Mouse (Mus musculus): ENCODE results near the gene Txnl4b. TPM values are rescaled to one million over a fixed set of nuclear protein-coding genes. Genes with fewer than 3 reads are reported as not detected.

Gene Txnl4b
- polyA plus RNA-seq, 1 experiment from 2014 or later: 11.8 TPM

- no peak overlapping the region for H3K27ac ChIP-seq
- ATAC-seq (ENCODE audit: low read depth): no peak
- no peak for DNase-seq
- H3K27me3 ChIP-seq: no peaks in the 10 kb centered on the region
- no peaks in the 10 kb centered on the region for H3K9me3 ChIP-seq (replicated peaks)
- no peak overlapping the region; the same call in 1 of the 2 replicates for H3K9ac ChIP-seq
- no peak overlapping the region for H3K4me3 ChIP-seq (replicated peaks)
- WGBS (ENCODE audit: insufficient replicate concordance): 48% methylated on average over 4 of the region's 4 CpGs
- H3K36me3 ChIP-seq: peaks cover 6% of the 10 kb centered on the region; the same call in 1 of the 2 replicates
- no peaks in the 10 kb centered on the region for H3K4me1 ChIP-seq (replicated peaks)
- H3K4me2 ChIP-seq: no peak overlapping the region
Measured at GRCm38 (mm10) chr8:109576311-109576710, 10.6 kb downstream of the Txnl4b start.

GRCm38 (mm10) chr8:109578900-109579301, 13.2 kb downstream of the Txnl4b start, which contains the start of gene Hp:
Gene Hp (minus strand): TSS chr8:109579172.
- ATAC-seq (ENCODE audit: low read depth): peak; percentile 49; the same call in 1 of the 2 replicates
- Histone ChIP-seq H3K4me3 (replicated peaks) (no peak within 1 kb of the TSS), H3K9ac (no peak within 1 kb of the TSS), H3K9me3 (replicated peaks) (no peaks in the 10 kb centered on the region), H3K27me3 (no peaks in the 10 kb centered on the region), H3K4me1 (replicated peaks) (no peaks in the 10 kb centered on the region), H3K4me2 (no peak within 1 kb of the TSS), H3K27ac (no peak within 1 kb of the TSS), H3K36me3 (no peaks in the 10 kb centered on the region)
- 42% methylated on average over 8 of the region's 8 CpGs for WGBS (ENCODE audit: insufficient replicate concordance)
- DNase-seq: no peak

- no peaks in the 10 kb centered on the region for H3K27me3 ChIP-seq
- H3K27ac ChIP-seq: no peak overlapping the region
- DNase-seq: no peak
- ATAC-seq (ENCODE audit: low read depth): no peak
- H3K9ac ChIP-seq: no peak overlapping the region
- WGBS (ENCODE audit: insufficient replicate concordance): 64% methylated on average over 4 of the region's 4 CpGs
- no peaks in the 10 kb centered on the region for H3K9me3 ChIP-seq (replicated peaks)
- no peaks in the 10 kb centered on the region for H3K36me3 ChIP-seq
- no peak overlapping the region for H3K4me2 ChIP-seq
- no peak overlapping the region for H3K4me3 ChIP-seq (replicated peaks)
- 0 out of 2 replicates have a peak, but pooled peaks cover 3% of the 10 kb centered on the region for H3K4me1 ChIP-seq (replicated peaks)
Measured at GRCm38 (mm10) chr8:109584293-109584692, 18.6 kb downstream of the Txnl4b start.

GRCm38 (mm10) chr8:109584830-109585229, 19.1 kb downstream of the Txnl4b start:
- H3K9ac ChIP-seq: no peak overlapping the region
- WGBS (ENCODE audit: insufficient replicate concordance): 48% methylated on average over 3 of the region's 3 CpGs
- H3K9me3 ChIP-seq (replicated peaks): no peaks in the 10 kb centered on the region
- no peak overlapping the region for H3K4me3 ChIP-seq (replicated peaks)
- no peaks in the 10 kb centered on the region for H3K36me3 ChIP-seq
- no peak overlapping the region for H3K4me2 ChIP-seq
- DNase-seq: no peak
- H3K4me1 ChIP-seq (replicated peaks): 0 out of 2 replicates have a peak, but pooled peaks cover 3% of the 10 kb centered on the region
- no peaks in the 10 kb centered on the region for H3K27me3 ChIP-seq
- peak; percentile 26; the same call in 1 of the 2 replicates for ATAC-seq (ENCODE audit: low read depth)
- H3K27ac ChIP-seq: peak overlapping the region; percentile 39; the same call in 1 of the 2 replicates

DNA sequence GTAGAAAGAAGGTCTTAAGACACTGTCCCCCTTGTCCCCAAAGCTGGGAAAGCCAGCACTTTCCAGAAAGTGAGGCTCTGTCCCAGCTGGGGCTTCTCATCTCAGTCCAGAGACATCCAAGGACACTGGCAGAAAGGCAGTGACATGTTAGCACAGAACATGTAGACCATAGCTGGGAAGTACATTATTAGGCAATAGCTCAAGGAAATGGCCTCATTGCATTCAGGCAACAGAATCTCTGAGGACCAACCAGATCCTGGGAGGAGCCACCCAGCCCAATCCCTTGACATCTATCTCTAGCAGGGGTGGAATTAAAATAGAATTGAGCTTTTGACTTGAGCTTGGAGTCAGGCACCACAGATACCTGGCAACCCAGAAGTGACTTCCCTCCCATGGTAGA, 20.0 kb downstream of the Txnl4b start:
- no peaks in the 10 kb centered on the region for H3K9me3 ChIP-seq (replicated peaks)
- H3K27ac ChIP-seq: no peak overlapping the region
- H3K4me2 ChIP-seq: no peak overlapping the region
- H3K9ac ChIP-seq: no peak overlapping the region
- no peaks in the 10 kb centered on the region for H3K27me3 ChIP-seq
- no peaks in the 10 kb centered on the region for H3K36me3 ChIP-seq
- ATAC-seq (ENCODE audit: low read depth) (no peak), DNase-seq (no peak)
- 0 out of 2 replicates have a peak, but pooled peaks cover 3% of the 10 kb centered on the region for H3K4me1 ChIP-seq (replicated peaks)
- H3K4me3 ChIP-seq (replicated peaks): no peak overlapping the region

DNA sequence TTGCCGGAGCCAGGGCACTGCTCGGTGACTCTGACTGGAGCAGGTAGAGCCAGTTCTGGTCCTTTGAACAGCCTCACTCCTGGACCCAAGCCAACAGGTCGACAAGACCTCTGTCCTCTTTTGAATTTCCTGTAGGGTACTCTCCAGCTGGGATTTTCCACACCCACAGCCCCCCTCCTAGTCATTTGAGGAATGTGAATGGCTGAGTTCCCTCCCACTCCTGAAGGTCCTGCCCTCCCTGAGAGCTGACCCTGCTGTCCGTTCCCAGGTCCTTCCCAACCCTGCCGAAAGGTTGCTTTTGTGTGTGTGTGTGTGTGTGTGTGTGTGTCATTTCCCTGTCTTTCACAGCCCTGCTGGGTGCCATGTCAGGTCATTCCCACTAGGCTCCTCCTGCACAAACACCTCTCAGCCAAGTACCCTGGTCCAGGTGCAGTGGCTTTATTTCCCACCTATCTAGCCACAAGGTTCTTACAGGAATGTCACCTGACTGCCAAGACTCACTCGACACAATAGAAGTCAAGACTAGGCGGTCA, 21.3 kb downstream of the Txnl4b start:
- Histone ChIP-seq H3K4me2 (no peak overlapping the region), H3K27ac (no peak overlapping the region), H3K36me3 (peaks cover 5% of the 10 kb centered on the region), H3K9ac (no peak overlapping the region), H3K4me1 (replicated peaks) (0 out of 2 replicates have a peak, but pooled peaks cover 4% of the 10 kb centered on the region), H3K27me3 (no peaks in the 10 kb centered on the region), H3K4me3 (replicated peaks) (no peak overlapping the region), H3K9me3 (replicated peaks) (no peaks in the 10 kb centered on the region)
- ATAC-seq (ENCODE audit: low read depth) (peak; percentile 61), DNase-seq (no peak)
- WGBS (ENCODE audit: insufficient replicate concordance): 53% methylated on average over 7 of the region's 7 CpGs

GRCm38 (mm10) chr8:109590901-109591300, 25.2 kb downstream of the Txnl4b start:
- DNase-seq: no peak
- Histone ChIP-seq H3K9ac (no peak overlapping the region), H3K4me3 (replicated peaks) (no peak overlapping the region), H3K27ac (no peak overlapping the region), H3K27me3 (no peaks in the 10 kb centered on the region), H3K36me3 (peaks cover 38% of the 10 kb centered on the region), H3K4me1 (replicated peaks) (0 out of 2 replicates have a peak, but pooled peaks cover 4% of the 10 kb centered on the region), H3K9me3 (replicated peaks) (no peaks in the 10 kb centered on the region), H3K4me2 (no peak overlapping the region)
- 83% methylated on average over 9 of the region's 9 CpGs for WGBS (ENCODE audit: insufficient replicate concordance)
- ATAC-seq (ENCODE audit: low read depth): no peak

GRCm38 (mm10) chr8:109591367-109591766, 25.7 kb downstream of the Txnl4b start:
- H3K27ac ChIP-seq: no peak overlapping the region
- DNase-seq: no peak
- H3K9me3 ChIP-seq (replicated peaks): no peaks in the 10 kb centered on the region
- no peak overlapping the region for H3K4me3 ChIP-seq (replicated peaks)
- H3K9ac ChIP-seq: no peak overlapping the region
- ATAC-seq (ENCODE audit: low read depth): no peak
- WGBS (ENCODE audit: insufficient replicate concordance): 51% methylated on average over 3 of the region's 3 CpGs
- H3K4me2 ChIP-seq: no peak overlapping the region
- peaks cover 38% of the 10 kb centered on the region for H3K36me3 ChIP-seq
- 0 out of 2 replicates have a peak, but pooled peaks cover 4% of the 10 kb centered on the region for H3K4me1 ChIP-seq (replicated peaks)
- H3K27me3 ChIP-seq: no peaks in the 10 kb centered on the region

DNA sequence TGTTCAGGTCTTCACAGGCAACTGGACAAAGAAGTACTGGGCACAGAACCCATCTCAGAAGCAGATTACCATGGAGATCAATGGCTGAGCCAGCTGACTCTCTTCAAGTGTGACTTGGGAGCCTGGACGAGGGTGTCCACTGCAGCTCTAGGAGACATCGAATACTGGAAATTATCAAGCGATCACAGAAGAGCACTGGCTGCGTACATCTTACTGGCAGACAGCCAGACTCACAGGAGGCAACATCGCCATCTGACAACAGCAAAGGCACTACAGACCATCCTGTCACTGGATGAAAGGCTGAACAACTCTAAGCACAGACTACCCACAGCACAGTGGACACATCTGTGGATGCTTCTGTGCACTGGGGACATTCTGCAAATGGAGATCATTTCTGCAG, 26.5 kb downstream of the Txnl4b start:
- no peak for ATAC-seq (ENCODE audit: low read depth)

DNA sequence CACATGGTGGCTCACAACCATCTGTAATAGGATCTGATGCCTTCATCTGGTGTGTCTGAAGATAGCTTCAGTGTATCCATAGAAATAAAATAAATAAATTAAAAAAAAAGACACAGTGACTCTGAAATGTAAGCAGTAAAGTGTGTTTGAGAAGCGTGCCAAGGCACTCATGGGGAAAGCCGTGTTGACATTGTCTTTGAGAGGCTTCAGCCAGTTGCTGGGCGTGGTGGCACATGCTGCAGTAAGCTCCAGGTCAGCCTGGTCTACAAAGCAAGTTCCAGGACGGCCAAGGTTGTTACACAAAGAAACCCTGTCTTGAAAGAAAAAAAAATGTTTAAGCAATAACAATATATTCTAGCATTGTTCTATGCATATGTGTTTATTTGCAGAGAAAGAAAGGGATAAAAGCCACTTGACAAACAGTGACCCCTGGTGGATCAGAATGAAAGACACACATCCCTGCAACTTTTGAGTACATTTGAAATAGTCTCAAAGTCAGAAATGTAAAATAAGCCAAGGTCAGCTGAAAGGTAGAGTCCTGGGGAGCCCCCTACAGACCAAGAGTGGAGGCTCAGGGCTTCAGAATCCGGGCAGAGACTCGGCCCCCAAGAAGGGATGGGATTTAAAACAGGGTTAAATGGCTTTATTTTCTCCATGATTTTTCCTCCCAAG, 27.6 kb downstream of the Txnl4b start:
- WGBS (ENCODE audit: insufficient replicate concordance): 68% methylated on average over 6 of the region's 6 CpGs

More for the DNA sequence above, 26.5 kb downstream of the Txnl4b start:
- Histone ChIP-seq H3K27me3 (no peaks in the 10 kb centered on the region), H3K4me2 (no peak overlapping the region), H3K4me1 (replicated peaks) (0 out of 2 replicates have a peak, but pooled peaks cover 4% of the 10 kb centered on the region), H3K9ac (no peak overlapping the region), H3K9me3 (replicated peaks) (no peaks in the 10 kb centered on the region), H3K36me3 (peaks cover 39% of the 10 kb centered on the region), H3K4me3 (replicated peaks) (no peak overlapping the region), H3K27ac (no peak overlapping the region)
- DNase-seq: no peak
- 75% methylated on average over 5 of the region's 5 CpGs for whole genome bisulfite sequencing (ENCODE audit: insufficient replicate concordance)

GRCm38 (mm10) chr8:109595854-109596253, 30.2 kb downstream of the Txnl4b start:
- no peak overlapping the region for H3K4me3 ChIP-seq (replicated peaks)
- H3K27me3 ChIP-seq: no peaks in the 10 kb centered on the region
- H3K9ac ChIP-seq: no peak overlapping the region
- H3K27ac ChIP-seq: no peak overlapping the region
- 43% methylated on average over 8 of the region's 8 CpGs for WGBS (ENCODE audit: insufficient replicate concordance)
- 0 out of 2 replicates have a peak, but pooled peaks cover 4% of the 10 kb centered on the region for H3K4me1 ChIP-seq (replicated peaks)
- no peak overlapping the region for H3K4me2 ChIP-seq
- ATAC-seq (ENCODE audit: low read depth): peak; percentile 47; the same call in 1 of the 2 replicates
- DNase-seq: peak; percentile 44
- peaks cover 54% of the 10 kb centered on the region for H3K36me3 ChIP-seq
- no peaks in the 10 kb centered on the region for H3K9me3 ChIP-seq (replicated peaks)

More for the DNA sequence above, 27.6 kb downstream of the Txnl4b start:
- ATAC-seq (ENCODE audit: low read depth) (no peak), DNase-seq (no peak)
- H3K27me3 ChIP-seq: no peaks in the 10 kb centered on the region
- no peak overlapping the region for H3K4me3 ChIP-seq (replicated peaks)
- peaks cover 42% of the 10 kb centered on the region for H3K36me3 ChIP-seq
- H3K27ac ChIP-seq: no peak overlapping the region
- H3K9ac ChIP-seq: no peak overlapping the region
- H3K4me1 ChIP-seq (replicated peaks): 0 out of 2 replicates have a peak, but pooled peaks cover 4% of the 10 kb centered on the region
- H3K9me3 ChIP-seq (replicated peaks): no peaks in the 10 kb centered on the region
- no peak overlapping the region for H3K4me2 ChIP-seq

Data from liver, embryonic 13.5 days (tissue).